In genomic region chr1:44216352-44217116, GRCm38 (mm10) we compare ENCODE assay signal across 11 mouse cellular contexts. TPM values are rescaled to one million over a fixed set of nuclear protein-coding genes. Genes with fewer than 3 reads are reported as not detected.
DNase-seq lines count a peak whose midpoint lies in the region; ATAC-seq and TF ChIP-seq lines count a peak whose summit lies in the region.
"Had no signal": no experiment of that assay in that cellular context is flagged by ENCODE, and none has a peak within 500 bp of the region (broad histone marks: within the 10 kb centered on the region; RNA-seq: fewer than 3 reads in every experiment).

No protein-coding gene starts in this region.

- 71% methylated on average over 2 of the region's 2 CpGs for WGBS in heart, embryonic 10.5 days
- 44% methylated on average over 2 of the region's 2 CpGs for WGBS in embryonic facial prominence, embryonic 14.5 days
- 36% methylated on average over 2 of the region's 2 CpGs for WGBS in limb, embryonic 15.5 days
- WGBS in liver, postnatal 0 days (ENCODE audit: insufficient replicate concordance), result 71% methylated on average over 2 of the region's 2 CpGs
- WGBS in thymus, adult 2 months, result 90% methylated on average over 2 of the region's 2 CpGs

- no peak overlapping the region for H3K27ac ChIP-seq in heart, embryonic 10.5 days
- 0 out of 2 replicates have a peak overlapping the region, but pooled peaks have one; percentile 21 for H3K27ac ChIP-seq in embryonic facial prominence, embryonic 14.5 days (replicated peaks; ENCODE audit: low read depth, low read length)
- peak overlapping the region; percentile 48 for H3K27ac ChIP-seq in limb, embryonic 15.5 days
- no peak overlapping the region for H3K27ac ChIP-seq in liver, postnatal 0 days (ENCODE audit: low read depth)
- no peak overlapping the region for H3K27ac ChIP-seq in thymus, adult 2 months (ENCODE audit: control insufficient read depth, insufficient read depth, low read length)
- H3K27ac ChIP-seq: hindbrain, embryonic 10.5 days had no signal

- peak; percentile 96 for DNase-seq in heart, adult 11 months
- no peak for DNase-seq in heart, embryonic 10.5 days (ENCODE audit: low spot score)
- peak; percentile 11 for DNase-seq in adipocyte (ENCODE audit: low spot score)
- peak; percentile 79 for DNase-seq in embryonic facial prominence, embryonic 14.5 days (ENCODE audit: low spot score)
- no peak for DNase-seq in liver, postnatal 0 days
- DNase-seq in thymus, adult 2 months, result no peak
- DNase-seq: kidney, postnatal 4 days had no signal

- TF ChIP-seq POLR2A in thymus, adult 2 months (IDR thresholded peaks at IDR 0.05; ENCODE audit: control insufficient read depth, extremely low read depth, insufficient read depth, low read length, poor library complexity), result no peak

- no peaks in the 10 kb centered on the region for H3K9me3 ChIP-seq in heart, embryonic 10.5 days
- H3K9me3 ChIP-seq in embryonic facial prominence, embryonic 14.5 days (ENCODE audit: control insufficient read depth, low read length), result no peaks in the 10 kb centered on the region
- H3K9me3 ChIP-seq in limb, embryonic 15.5 days, result no peaks in the 10 kb centered on the region
- no peaks in the 10 kb centered on the region for H3K9me3 ChIP-seq in liver, postnatal 0 days (ENCODE audit: low read length)
- H3K9me3 ChIP-seq: hindbrain, embryonic 10.5 days had no signal

- no peak overlapping the region for H3K9ac ChIP-seq in embryonic facial prominence, embryonic 14.5 days (ENCODE audit: low read depth, low read length)
- no peak overlapping the region for H3K9ac ChIP-seq in limb, embryonic 15.5 days
- H3K9ac ChIP-seq in liver, postnatal 0 days (replicated peaks), result no peak overlapping the region

- no peaks in the 10 kb centered on the region for H3K4me1 ChIP-seq in heart, embryonic 10.5 days
- no peaks in the 10 kb centered on the region; the same call in 1 of the 2 replicates for H3K4me1 ChIP-seq in embryonic facial prominence, embryonic 14.5 days (ENCODE audit: control insufficient read depth, insufficient read depth, low read length)
- 0 out of 2 replicates have a peak, but pooled peaks cover 4% of the 10 kb centered on the region for H3K4me1 ChIP-seq in limb, embryonic 15.5 days
- H3K4me1 ChIP-seq in liver, postnatal 0 days (ENCODE audit: insufficient read depth), result no peaks in the 10 kb centered on the region
- H3K4me1 ChIP-seq in thymus, adult 2 months (replicated peaks; ENCODE audit: control insufficient read depth, insufficient read depth, low read length), result no peaks in the 10 kb centered on the region
- H3K4me1 ChIP-seq: hindbrain, embryonic 10.5 days had no signal

- no peaks in the 10 kb centered on the region for H3K36me3 ChIP-seq in heart, embryonic 10.5 days
- no peaks in the 10 kb centered on the region for H3K36me3 ChIP-seq in embryonic facial prominence, embryonic 14.5 days (ENCODE audit: control insufficient read depth, insufficient read depth, low read length)
- H3K36me3 ChIP-seq in limb, embryonic 15.5 days, result no peaks in the 10 kb centered on the region
- no peaks in the 10 kb centered on the region for H3K36me3 ChIP-seq in liver, postnatal 0 days (replicated peaks; ENCODE audit: insufficient read depth, low read length)
- H3K36me3 ChIP-seq in thymus, adult 2 months (ENCODE audit: control insufficient read depth, insufficient read depth, low read length), result no peaks in the 10 kb centered on the region
- H3K36me3 ChIP-seq: hindbrain, embryonic 10.5 days had no signal

- no peak overlapping the region; the same call in 1 of the 2 replicates for H3K4me2 ChIP-seq in embryonic facial prominence, embryonic 14.5 days (ENCODE audit: low read depth, low read length)
- no peak overlapping the region for H3K4me2 ChIP-seq in limb, embryonic 15.5 days
- H3K4me2 ChIP-seq in liver, postnatal 0 days (ENCODE audit: low read depth, low read length), result no peak overlapping the region

- H3K27me3 ChIP-seq in heart, embryonic 10.5 days (ENCODE audit: insufficient read depth, poor library complexity, severe bottlenecking), result no peaks in the 10 kb centered on the region
- H3K27me3 ChIP-seq in embryonic facial prominence, embryonic 14.5 days (replicated peaks; ENCODE audit: control insufficient read depth, insufficient read depth, low read length), result no peaks in the 10 kb centered on the region
- H3K27me3 ChIP-seq in limb, embryonic 15.5 days, result no peaks in the 10 kb centered on the region
- H3K27me3 ChIP-seq in liver, postnatal 0 days (ENCODE audit: insufficient read depth, low read length), result no peaks in the 10 kb centered on the region
- no peaks in the 10 kb centered on the region for H3K27me3 ChIP-seq in thymus, adult 2 months (ENCODE audit: control insufficient read depth, insufficient read depth, low read length)

- TF ChIP-seq EP300 in liver, postnatal 0 days (IDR thresholded peaks at IDR 0.05; ENCODE audit: low read depth), result no peak

- no peak overlapping the region for H3K4me3 ChIP-seq in heart, embryonic 10.5 days
- no peak overlapping the region for H3K4me3 ChIP-seq in embryonic facial prominence, embryonic 14.5 days (ENCODE audit: low read depth, low read length)
- H3K4me3 ChIP-seq in limb, embryonic 15.5 days, result no peak overlapping the region
- no peak overlapping the region for H3K4me3 ChIP-seq in liver, postnatal 0 days (ENCODE audit: low read depth, low read length)
- H3K4me3 ChIP-seq in thymus, adult 2 months (ENCODE audit: control insufficient read depth, insufficient read depth, low read length), result no peak overlapping the region
- H3K4me3 ChIP-seq: hindbrain, embryonic 10.5 days had no signal

- peak; percentile 75 for ATAC-seq in embryonic facial prominence, embryonic 14.5 days (ENCODE audit: low read depth)
- ATAC-seq in limb, embryonic 15.5 days (ENCODE audit: insufficient number of reproducible peaks, low FRiP score, low TSS enrichment, low read depth), result no peak
- ATAC-seq in liver, postnatal 0 days, result no peak

- no peak for TF ChIP-seq CTCF in liver, postnatal 0 days (IDR thresholded peaks at IDR 0.05; ENCODE audit: low read depth)
- TF ChIP-seq CTCF in thymus, adult 2 months (IDR thresholded peaks at IDR 0.05; ENCODE audit: borderline replicate concordance, control insufficient read depth, extremely low read depth, insufficient read depth, low read length, poor library complexity), result no peak

RNA-seq across cellular contexts. Expression of gene Mettl21e, which starts 2.2 kb away (rescaled TPM):
- not detected in 2 replicates for polyA plus RNA-seq in heart, embryonic 10.5 days (2016; fragmentation: Nextera tagmentation; extraction: Ambion mirVana)
- 0.38 and 1.8 TPM in 2 replicates for polyA plus RNA-seq in embryonic facial prominence, embryonic 14.5 days (2014; fragmentation: Nextera tagmentation; extraction: Ambion mirVana)
- polyA plus RNA-seq in limb, embryonic 15.5 days (2015; fragmentation: Nextera tagmentation; extraction: Ambion mirVana), result 0.29 and 2.3 TPM in 2 replicates
- polyA plus RNA-seq in liver, postnatal 0 days (2015; fragmentation: Nextera tagmentation; extraction: Ambion mirVana), result 0.15 TPM in 1 of 2 replicates, not detected in the other
- not detected in 2 replicates for polyA plus RNA-seq in thymus, adult 2 months (2012; rRNA removed)
- polyA plus RNA-seq: hindbrain, embryonic 10.5 days; neural tube, embryonic 14.5 days; testis, adult 2 months had no signal

Comparison
In these comparisons a context has a peak if more than half of its experiments do, and no peak if none do; other contexts are left out.
1. DNase-seq: peak in heart, adult 11 months (single experiment), adipocyte (single experiment) and embryonic facial prominence, embryonic 14.5 days (single experiment); none in heart, embryonic 10.5 days (single experiment), liver, postnatal 0 days (single experiment) and thymus, adult 2 months (single experiment).
2. H3K27ac ChIP-seq: peak in embryonic facial prominence, embryonic 14.5 days (single experiment) and limb, embryonic 15.5 days (single experiment); none in heart, embryonic 10.5 days (single experiment), liver, postnatal 0 days (single experiment) and thymus, adult 2 months (single experiment).